Mouse (Mus musculus) lung, postnatal 14 days (tissue): Measurements from ENCODE around the gene S100a1.

Experiments used
- DNase-seq: peaks from one replicate; pipeline ENCODE4 v3.0.0; 2021

The S100a1 gene

DNA sequence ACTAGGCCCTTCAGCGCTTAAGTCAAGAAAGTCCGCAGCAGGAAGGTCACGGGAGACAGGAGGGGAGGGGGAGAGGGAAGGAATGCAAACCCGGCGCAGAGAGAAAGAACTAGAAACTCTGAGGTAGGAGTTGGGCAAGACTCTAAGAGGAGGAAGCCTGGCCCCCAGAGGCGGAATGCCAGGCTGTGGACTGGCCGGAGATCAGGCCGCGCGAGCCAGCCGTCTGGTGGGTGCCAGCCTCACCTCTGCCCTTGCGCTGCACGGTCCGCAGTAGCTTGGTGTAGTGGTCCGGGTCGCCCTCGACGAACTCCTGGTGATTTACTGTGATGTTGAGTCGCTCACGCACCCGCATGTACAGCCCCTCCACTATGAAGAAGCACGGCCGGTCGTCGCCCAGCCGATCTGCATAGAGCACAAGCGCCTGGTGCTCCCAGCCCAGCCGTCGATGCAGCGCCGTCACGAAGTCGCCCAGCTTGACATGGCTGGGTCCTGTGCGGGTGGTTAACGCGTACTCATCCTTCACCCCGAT, 49.6 kb downstream of the S100a1 start:
- DNase-seq: peak; percentile 67

DNA sequence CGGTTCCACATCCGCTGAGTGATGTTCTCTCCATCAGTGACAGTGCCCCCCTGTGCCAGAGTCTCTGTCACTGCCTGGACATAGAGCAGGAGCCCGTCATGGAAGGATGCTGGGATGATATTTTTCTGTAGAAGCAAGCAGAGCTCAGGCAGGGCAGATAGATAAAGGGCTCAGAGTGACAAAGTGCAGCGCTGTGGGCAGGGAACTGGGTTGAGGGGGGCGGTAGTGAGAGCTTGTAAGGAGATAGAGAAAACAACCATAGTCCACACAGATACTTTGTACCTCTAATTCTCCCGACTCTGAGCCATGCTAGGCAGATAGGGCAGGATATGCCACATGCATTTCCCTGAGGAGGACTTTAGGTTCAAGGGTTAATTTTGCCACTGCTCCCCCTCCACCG, 51.6 kb downstream of the S100a1 start:
- no peak for DNase-seq

DNA sequence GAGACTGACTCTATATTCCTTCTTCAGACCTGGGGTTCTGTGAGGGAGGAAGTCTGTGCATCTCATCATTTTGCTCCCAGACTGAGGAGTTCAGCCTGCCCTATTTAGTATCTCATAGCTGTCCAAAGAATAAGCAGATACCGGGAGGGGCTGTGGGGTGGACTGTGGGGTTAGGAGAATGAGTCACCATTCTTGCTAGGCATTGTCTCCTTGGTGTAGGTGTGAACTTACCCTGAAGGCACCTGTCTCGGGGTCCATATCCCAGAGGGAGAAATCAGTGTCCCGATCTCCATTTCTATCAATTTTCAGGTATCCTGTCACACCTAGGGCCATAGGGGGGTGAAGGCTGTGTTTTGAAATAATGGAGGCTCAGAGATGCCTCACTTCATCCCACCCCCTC, 52.3 kb downstream of the S100a1 start:
- DNase-seq: no peak
